Mouse (Mus musculus) thymus, adult 2 months (tissue): ENCODE data around the gene Cd79b.

ENCODE experiments used
- CTCF ChIP-seq: fragments of 200-500 bp; IDR thresholded peaks from 2 replicates; pipeline ENCODE4 v1.5.1; 2012; ENCODE audit warnings: mild to moderate bottlenecking, control low read depth, low read length, moderate library complexity, borderline replicate concordance; ENCODE audit not compliant: control insufficient read depth, poor library complexity, insufficient read depth; ENCODE audit errors: extremely low read depth
- POLR2A ChIP-seq: fragments of 200-500 bp; IDR thresholded peaks from 2 replicates; pipeline ENCODE4 v1.6.1; 2012; ENCODE audit warnings: mild to moderate bottlenecking, low read length, control low read depth, moderate library complexity; ENCODE audit not compliant: control insufficient read depth, poor library complexity, insufficient read depth; ENCODE audit errors: extremely low read depth

- no peak for TF ChIP-seq CTCF
- no peak for TF ChIP-seq POLR2A
Observed at GRCm38 (mm10) chr11:106308162-106308561, 6.4 kb downstream of the Cd79b start.
